In genomic region chr13:96511893-96512292, GRCm38 (mm10) we compare ENCODE assay signal across 1 mouse cellular context.
A peak's percentile ranks its signal among the peaks of the same experiment; 100 is the strongest.
TF ChIP-seq lines count a peak whose summit lies in the region.

No protein-coding gene starts in this region.

TF ChIP-seq in MEL, 35 proteins besides CTCF, POLR2A, EP300 and RAD21:
- TF ChIP-seq TAL1 (IDR thresholded peaks at IDR 0.05; ENCODE audit: low read length) = peak; percentile 54
- TF ChIP-seq TCF12 (IDR thresholded peaks at IDR 0.05; ENCODE audit: low read depth, low read length) = peak; percentile 38; the same call in 1 of the 2 replicates
- TF ChIP-seq USF2 (IDR thresholded peaks at IDR 0.05; ENCODE audit: borderline replicate concordance in 1 of 2, insufficient read depth in 1 of 2, low read depth in 1 of 2, low read length in 2 of 2) = no peak
- TF ChIP-seq MYB (IDR thresholded peaks at IDR 0.05; ENCODE audit: low read depth, low read length) = no peak
- TF ChIP-seq KAT2A (conservative IDR thresholded peaks at IDR 0.05; ENCODE audit: low read depth, low read length) = no peak
- 0 out of 2 replicates have a peak, but pooled peaks have one; percentile 30 for TF ChIP-seq TBP (IDR thresholded peaks at IDR 0.05; ENCODE audit: low read depth, low read length)
- TF ChIP-seq MAX (IDR thresholded peaks at IDR 0.05; ENCODE audit: low read length) = no peak
- TF ChIP-seq ETS1 (IDR thresholded peaks at IDR 0.05; ENCODE audit: low read depth, low read length) = 0 out of 2 replicates have a peak, but pooled peaks have one; percentile 16
- no peak for TF ChIP-seq E2F4 (IDR thresholded peaks at IDR 0.05; ENCODE audit: borderline replicate concordance, low read depth, low read length)
